Mouse (Mus musculus): Measurements from ENCODE around the gene Prpf40a.

DNA sequence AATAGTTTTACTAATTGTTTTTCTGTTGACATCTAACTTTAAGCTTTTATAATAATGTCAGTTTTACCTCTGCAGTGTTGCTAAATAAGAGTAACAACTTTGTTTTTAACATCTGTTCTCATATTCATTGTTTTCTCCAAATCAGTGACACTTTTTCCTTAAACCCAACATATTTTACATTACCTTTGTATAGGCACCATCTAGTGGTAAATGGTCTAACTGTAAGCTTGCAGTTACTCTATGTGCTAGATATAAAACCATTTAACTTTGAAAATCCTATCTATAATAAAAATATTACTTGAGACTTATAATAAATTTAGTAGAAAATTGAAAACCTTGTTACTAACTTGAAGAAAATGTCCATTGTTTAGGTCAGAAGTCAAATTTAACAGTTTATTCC lies 15.7 kb upstream of the Prpf40a start:
- no peak for TF ChIP-seq CTCF (IDR thresholded peaks at IDR 0.05; ENCODE audit: extremely low read depth, insufficient read length, insufficient replicate concordance, low read depth, low read length)
- no peak for TF ChIP-seq POLR2A (IDR thresholded peaks at IDR 0.05; ENCODE audit: low read depth, low read length)

Measured in small intestine, adult 2 months (tissue).